Mouse (Mus musculus) macrophage (primary cell): Measurements from ENCODE around the gene Ccdc32. TPM values are rescaled to one million over a fixed set of nuclear protein-coding genes. Genes with fewer than 3 reads are reported as not detected.

ENCODE experiments used
- H3K27ac ChIP-seq: fragments of 350-480 bp; formaldehyde crosslinking; 2 replicates; pipeline ENCODE4 v1.9.0; 2021
- H3K36me3 ChIP-seq: fragments of 350-480 bp; formaldehyde crosslinking; 2 replicates; pipeline ENCODE4 v1.9.0; 2021; ENCODE audit errors: inconsistent target
- H3K4me3 ChIP-seq: fragments of 350-480 bp; formaldehyde crosslinking; 2 replicates; pipeline ENCODE4 v1.9.0; 2021; ENCODE audit errors: inconsistent target
- H3K79me2 ChIP-seq: fragments of 350-480 bp; formaldehyde crosslinking; 2 replicates; pipeline ENCODE4 v1.9.0; 2021; ENCODE audit errors: inconsistent target
- WGBS: methylation state at CpG from one replicate; pipeline ENCODE4 v1.1.7; 2026; ENCODE audit warnings: inconsistent platforms; ENCODE audit not compliant: missing documents; 5-methylcytosine and 5-hydroxymethylcytosine counted together
- polyA plus RNA-seq: library from polyadenylated mRNA; stranded (reverse); fragments of 250-400 nt; gene quantifications from 3 replicates; pipeline ENCODE4 v1.2.4, GENCODE M21; 2018; ENCODE audit warnings: inconsistent platforms

The Ccdc32 gene
- polyA plus RNA-seq, 1 experiment from 2014 or later = 25.3 TPM

GRCm38 (mm10) chr2:118995919-118996797 is 33.0 kb downstream of the Ccdc32 start:
- H3K4me3 ChIP-seq = no peak overlapping the region
- H3K36me3 ChIP-seq = no peaks in the 10 kb centered on the region
- H3K79me2 ChIP-seq = no peaks in the 10 kb centered on the region
- H3K27ac ChIP-seq = no peak overlapping the region
- 70% methylated on average over 16 of the region's 16 CpGs for WGBS

- no peak overlapping the region for H3K27ac ChIP-seq
- 76% methylated on average over 5 of the region's 5 CpGs for WGBS
- no peaks in the 10 kb centered on the region for H3K79me2 ChIP-seq
- H3K36me3 ChIP-seq = no peaks in the 10 kb centered on the region
- no peak overlapping the region for H3K4me3 ChIP-seq
These were observed 33.7 kb downstream of the Ccdc32 start for GRCm38 (mm10) chr2:118995490-118995889.

GRCm38 (mm10) chr2:118983812-118984211 is 45.4 kb downstream of the Ccdc32 start:
- Histone ChIP-seq H3K27ac (no peak overlapping the region), H3K79me2 (no peaks in the 10 kb centered on the region), H3K36me3 (no peaks in the 10 kb centered on the region), H3K4me3 (no peak overlapping the region)
- WGBS = 63% methylated on average over 8 of the region's 8 CpGs

GRCm38 (mm10) chr2:118980841-118981240 is 48.4 kb downstream of the Ccdc32 start:
- H3K79me2 ChIP-seq = no peaks in the 10 kb centered on the region
- H3K36me3 ChIP-seq = no peaks in the 10 kb centered on the region
- no peak overlapping the region for H3K4me3 ChIP-seq
- H3K27ac ChIP-seq = no peak overlapping the region
- 87% methylated on average over 6 of the region's 6 CpGs for WGBS

GRCm38 (mm10) chr2:118978064-118978463 is 51.1 kb downstream of the Ccdc32 start:
- 67% methylated on average over 6 of the region's 6 CpGs for WGBS
- Histone ChIP-seq H3K27ac (no peak overlapping the region), H3K4me3 (no peak overlapping the region), H3K36me3 (no peaks in the 10 kb centered on the region), H3K79me2 (no peaks in the 10 kb centered on the region)

GRCm38 (mm10) chr2:118976941-118977340 is 52.3 kb downstream of the Ccdc32 start:
- 41% methylated on average over 4 of the region's 5 CpGs for WGBS
- no peaks in the 10 kb centered on the region for H3K36me3 ChIP-seq
- H3K4me3 ChIP-seq = no peak overlapping the region
- H3K79me2 ChIP-seq = no peaks in the 10 kb centered on the region
- no peak overlapping the region for H3K27ac ChIP-seq

- peak overlapping the region; percentile 19; the same call in 1 of the 2 replicates for H3K4me3 ChIP-seq
- no peaks in the 10 kb centered on the region for H3K36me3 ChIP-seq
- WGBS = 5% methylated on average over 52 of the region's 57 CpGs
- no peaks in the 10 kb centered on the region for H3K79me2 ChIP-seq
- H3K27ac ChIP-seq = no peak overlapping the region
These were observed 52.8 kb downstream of the Ccdc32 start for GRCm38 (mm10) chr2:118976282-118976929.

- H3K27ac ChIP-seq = no peak overlapping the region
- H3K79me2 ChIP-seq = no peaks in the 10 kb centered on the region
- WGBS = 7% methylated on average over 15 of the region's 15 CpGs
- peak overlapping the region; percentile 19; the same call in 1 of the 2 replicates for H3K4me3 ChIP-seq
- H3K36me3 ChIP-seq = no peaks in the 10 kb centered on the region
These were observed 53.3 kb downstream of the Ccdc32 start for GRCm38 (mm10) chr2:118975855-118976254.

- Histone ChIP-seq H3K79me2 (no peaks in the 10 kb centered on the region), H3K4me3 (peak overlapping the region; percentile 12; the same call in 1 of the 2 replicates)
- WGBS = 1% methylated on average over 33 of the region's 33 CpGs
These were observed 56.4 kb downstream of the Ccdc32 start for GRCm38 (mm10) chr2:118972687-118973376.

GRCm38 (mm10) chr2:118972048-118972447 is 57.1 kb downstream of the Ccdc32 start:
- no peak overlapping the region for H3K27ac ChIP-seq
- no peaks in the 10 kb centered on the region for H3K36me3 ChIP-seq
- 36% methylated on average over 5 of the region's 5 CpGs for WGBS
- no peaks in the 10 kb centered on the region for H3K79me2 ChIP-seq
- H3K4me3 ChIP-seq = no peak overlapping the region

More at GRCm38 (mm10) chr2:118972687-118973376, 56.4 kb downstream of the Ccdc32 start:
- Histone ChIP-seq H3K27ac (0 out of 2 replicates have a peak overlapping the region, but pooled peaks have one; percentile 5), H3K36me3 (no peaks in the 10 kb centered on the region)

GRCm38 (mm10) chr2:118969585-118970147 is 59.5 kb downstream of the Ccdc32 start:
- Histone ChIP-seq H3K4me3 (no peak overlapping the region), H3K27ac (no peak overlapping the region), H3K79me2 (no peaks in the 10 kb centered on the region), H3K36me3 (no peaks in the 10 kb centered on the region)
- 85% methylated on average over 11 of the region's 11 CpGs for WGBS

Other genes with a start within 250 kb of the Ccdc32 start
- not detected in 3 replicates for gene Disp2, start 249.7 kb downstream of the Ccdc32 start, polyA plus RNA-seq
- 1.0 to 14.5 TPM (median 7.1 TPM) in 3 replicates for gene Knstrn, start 215.4 kb downstream of the Ccdc32 start, polyA plus RNA-seq
- 20.1 to 26.7 TPM (median 23.1 TPM) in 3 replicates for gene Ivd, start 167.4 kb downstream of the Ccdc32 start, polyA plus RNA-seq
- 20.7 to 31.5 TPM (median 27.2 TPM) in 3 replicates for gene Bahd1, start 129.0 kb downstream of the Ccdc32 start, polyA plus RNA-seq
- 17.8 to 32.1 TPM (median 29.0 TPM) in 3 replicates for gene Chst14, start 102.9 kb downstream of the Ccdc32 start, polyA plus RNA-seq
- 1.7 to 3.6 TPM (median 2.4 TPM) in 3 replicates for gene Rpusd2, start 5.4 kb upstream of the Ccdc32 start, polyA plus RNA-seq
- gene Knl1, start 17.7 kb upstream of the Ccdc32 start, polyA plus RNA-seq = 0.27 to 2.3 TPM (median 1.2 TPM) in 3 replicates
- gene Rad51, start 83.4 kb upstream of the Ccdc32 start, polyA plus RNA-seq = 0.33 to 11.7 TPM (median 3.7 TPM) in 3 replicates
- 27.9 to 38.8 TPM (median 30.7 TPM) in 3 replicates for gene Rmdn3, start 127.6 kb upstream of the Ccdc32 start, polyA plus RNA-seq
- 0.47 TPM in 1 of 3 replicates, not detected in the others for gene Gchfr, start 138.4 kb upstream of the Ccdc32 start, polyA plus RNA-seq
- not detected in 3 replicates for gene Gm14137, start 145.1 kb upstream of the Ccdc32 start, polyA plus RNA-seq
- 19.2 to 23.2 TPM (median 20.3 TPM) in 3 replicates for gene Zfyve19, start 179.2 kb upstream of the Ccdc32 start, polyA plus RNA-seq
- 14.2 to 28.9 TPM (median 14.3 TPM) in 3 replicates for gene Dnajc17, start 179.4 kb upstream of the Ccdc32 start, polyA plus RNA-seq
- not detected in 3 replicates for gene Ppp1r14d, start 200.5 kb upstream of the Ccdc32 start, polyA plus RNA-seq
- gene Spint1, start 208.0 kb upstream of the Ccdc32 start, polyA plus RNA-seq = 0.32 to 0.56 TPM (median 0.54 TPM) in 3 replicates
- 3.1 to 15.6 TPM (median 13.6 TPM) in 3 replicates for gene Rhov, start 241.9 kb upstream of the Ccdc32 start, polyA plus RNA-seq